Mouse (Mus musculus) testis, adult 2 months (tissue): ENCODE measurements around the gene Stat4. TPM values are rescaled to one million over a fixed set of nuclear protein-coding genes. Genes with fewer than 3 reads are reported as not detected.
A peak's percentile ranks its signal among the peaks of the same experiment; 100 is the strongest.

ENCODE experiments used
- H3K27ac ChIP-seq: fragments of 200-500 bp; 2 replicates; pipeline ENCODE4 v1.5.1; 2012; ENCODE audit warnings: low read depth, low read length; ENCODE audit not compliant: control insufficient read depth, insufficient read depth
- H3K27me3 ChIP-seq: fragments of 200-500 bp; 2 replicates; pipeline ENCODE4 v1.6.1; 2012; ENCODE audit warnings: mild to moderate bottlenecking, low read length, moderate library complexity; ENCODE audit not compliant: control insufficient read depth, insufficient read depth
- H3K36me3 ChIP-seq: fragments of 200-500 bp; 2 replicates; pipeline ENCODE4 v1.6.1; 2012; ENCODE audit warnings: mild to moderate bottlenecking, low read length; ENCODE audit not compliant: control insufficient read depth, insufficient read depth
- H3K4me1 ChIP-seq: fragments of 200-500 bp; 2 replicates; pipeline ENCODE4 v1.6.1; 2012; ENCODE audit warnings: low read length; ENCODE audit not compliant: control insufficient read depth, insufficient read depth
- H3K4me3 ChIP-seq: fragments of 200-500 bp; 2 replicates; pipeline ENCODE4 v1.5.1; 2012; ENCODE audit warnings: low read depth, mild to moderate bottlenecking, low read length, moderate library complexity, mixed read lengths; ENCODE audit not compliant: control insufficient read depth
- CTCF ChIP-seq: fragments of 200-500 bp; IDR thresholded peaks from 2 replicates; pipeline ENCODE4 v1.5.1; 2012; ENCODE audit warnings: low read depth, mild to moderate bottlenecking, inconsistent platforms, low read length, moderate library complexity; ENCODE audit not compliant: control insufficient read depth, insufficient read depth, insufficient replicate concordance
- POLR2A ChIP-seq: fragments of 200-500 bp; IDR thresholded peaks from 2 replicates; pipeline ENCODE4 v1.6.1; 2012; ENCODE audit warnings: low read depth, mild to moderate bottlenecking, inconsistent platforms, low read length, moderate library complexity; ENCODE audit not compliant: control insufficient read depth
- polyA plus RNA-seq: library from polyadenylated mRNA; depleted of rRNA; stranded (reverse); fragments of >200 nt; gene quantifications from 2 replicates; pipeline ENCODE4 v1.2.3, GENCODE M21; 2012

The Stat4 gene
- polyA plus RNA-seq, 1 experiment, result 193 TPM

DNA sequence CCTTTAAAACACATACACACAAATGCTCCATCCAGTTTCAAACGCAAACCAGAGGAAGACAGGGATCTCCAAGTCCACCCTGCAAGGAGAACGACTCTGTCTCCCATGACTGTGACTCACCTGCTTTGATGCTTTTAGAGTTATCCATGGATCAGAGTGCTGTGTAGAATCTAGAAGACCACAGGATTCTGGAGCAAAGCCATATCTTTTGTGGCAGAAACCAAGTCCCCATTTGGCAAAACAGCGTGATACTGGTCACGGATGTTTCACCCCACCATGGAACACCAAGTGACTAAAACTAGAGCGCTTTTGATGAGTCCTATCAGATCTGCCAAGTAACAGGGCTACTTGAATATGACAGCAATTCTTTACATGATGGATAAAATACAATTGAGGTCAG, 7.9 kb upstream of the Stat4 start:
- Histone ChIP-seq H3K27ac (no peak overlapping the region), H3K4me1 (no peaks in the 10 kb centered on the region), H3K27me3 (no peaks in the 10 kb centered on the region), H3K4me3 (no peak overlapping the region), H3K36me3 (no peaks in the 10 kb centered on the region)
- TF ChIP-seq CTCF, result no peak

DNA sequence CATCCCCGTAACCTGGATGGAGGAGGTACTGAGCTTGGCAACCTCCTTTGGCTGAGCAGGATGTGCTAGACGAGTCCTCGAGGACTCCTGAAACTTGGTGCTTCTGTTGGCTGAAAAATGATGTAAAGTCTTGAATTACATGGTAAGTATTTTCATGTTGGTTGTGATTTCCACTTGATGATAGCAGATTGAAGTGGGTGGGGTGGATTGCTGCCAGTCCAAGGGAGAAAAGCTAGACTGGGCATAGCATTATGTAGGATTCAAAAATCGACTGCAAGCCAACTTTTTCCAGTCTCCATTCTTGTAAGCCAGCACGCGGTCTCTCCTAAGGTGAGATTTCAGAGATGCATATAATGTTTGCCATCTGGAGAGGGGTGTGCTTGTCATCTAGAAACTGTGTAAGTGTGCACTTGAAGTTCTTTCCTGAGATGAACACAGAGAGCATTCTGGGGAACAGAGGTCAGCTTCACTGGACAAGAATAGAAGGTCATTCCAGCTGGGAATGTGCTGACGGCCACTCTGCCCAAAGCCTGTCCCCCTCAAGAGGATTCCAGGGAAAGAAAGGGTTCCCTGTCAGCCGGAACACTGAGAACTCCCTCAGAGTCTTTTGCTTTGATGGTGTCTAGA, 5.1 kb downstream of the Stat4 start:
- Histone ChIP-seq H3K27me3 (no peaks in the 10 kb centered on the region), H3K4me3 (no peak overlapping the region), H3K36me3 (no peaks in the 10 kb centered on the region), H3K27ac (no peak overlapping the region), H3K4me1 (no peaks in the 10 kb centered on the region)
- TF ChIP-seq CTCF, result no peak
- TF ChIP-seq POLR2A, result no peak

DNA sequence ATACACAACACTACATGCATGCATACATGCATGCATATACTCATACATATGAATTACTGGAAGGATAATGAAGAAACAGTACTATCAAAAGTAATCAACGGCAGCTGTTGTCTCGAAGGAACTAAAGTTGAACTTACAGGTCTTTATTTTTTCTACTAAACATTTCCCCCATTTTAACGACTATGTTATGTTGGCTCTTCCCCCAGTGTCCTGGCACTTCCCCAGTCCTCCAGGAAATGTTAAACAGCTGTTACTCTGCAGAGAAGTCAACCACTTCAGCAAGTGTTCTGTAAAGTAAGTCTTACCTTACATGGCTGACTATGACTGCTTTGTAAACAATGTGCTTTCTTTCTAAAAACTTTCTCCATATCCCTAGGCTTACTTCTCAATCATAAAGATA, 9.1 kb downstream of the Stat4 start:
- H3K36me3 ChIP-seq, result no peaks in the 10 kb centered on the region
- TF ChIP-seq CTCF, result no peak
- no peak for TF ChIP-seq POLR2A
- H3K27ac ChIP-seq, result no peak overlapping the region
- no peaks in the 10 kb centered on the region for H3K27me3 ChIP-seq
- H3K4me3 ChIP-seq, result no peak overlapping the region
- H3K4me1 ChIP-seq, result no peaks in the 10 kb centered on the region

DNA sequence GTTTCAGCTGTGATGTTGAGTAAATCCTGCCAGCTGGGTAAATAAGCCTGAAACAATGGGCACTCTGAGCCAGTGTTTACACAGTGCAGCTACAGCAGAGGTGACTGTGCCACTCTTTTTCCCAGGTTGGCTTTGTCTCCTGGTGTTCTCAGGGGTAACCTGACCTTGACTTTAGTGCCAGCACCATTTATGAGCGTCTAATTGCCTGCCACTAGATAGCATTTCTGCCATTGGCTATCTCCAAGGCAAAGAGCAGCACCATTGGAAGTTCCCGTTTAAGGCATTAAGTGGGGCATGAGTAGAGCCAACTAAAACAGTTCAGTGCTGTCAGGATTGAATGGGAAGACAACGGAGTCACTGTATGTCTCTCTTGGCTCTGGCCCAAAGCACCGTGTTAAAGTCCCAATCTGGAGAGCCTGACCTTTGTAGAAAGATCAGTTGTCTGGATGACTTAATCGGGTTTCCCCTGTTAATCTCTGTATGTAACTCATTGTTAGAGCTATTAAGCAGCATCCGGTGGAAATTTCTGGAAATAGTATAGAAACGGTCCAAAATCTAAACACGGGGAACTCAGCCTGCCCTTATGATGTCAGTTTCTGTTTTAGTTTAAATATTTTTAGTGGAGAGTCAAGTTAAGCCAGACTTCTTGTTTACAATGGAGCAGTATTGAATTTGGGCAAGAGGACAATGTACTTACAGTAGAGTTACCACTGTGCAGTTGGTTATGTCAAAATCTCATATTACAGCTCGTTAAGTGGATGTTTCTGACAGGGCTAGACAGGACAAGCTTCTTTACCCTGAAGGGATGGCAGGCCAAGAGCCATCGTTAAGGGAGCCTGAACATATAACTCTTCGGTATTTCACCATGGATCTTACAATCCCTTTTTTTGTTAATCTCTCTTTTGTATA, 10.1 kb downstream of the Stat4 start:
- Histone ChIP-seq H3K4me1 (no peaks in the 10 kb centered on the region), H3K36me3 (no peaks in the 10 kb centered on the region), H3K27ac (no peak overlapping the region), H3K4me3 (no peak overlapping the region), H3K27me3 (no peaks in the 10 kb centered on the region)
- no peak for TF ChIP-seq CTCF
- TF ChIP-seq POLR2A, result no peak

DNA sequence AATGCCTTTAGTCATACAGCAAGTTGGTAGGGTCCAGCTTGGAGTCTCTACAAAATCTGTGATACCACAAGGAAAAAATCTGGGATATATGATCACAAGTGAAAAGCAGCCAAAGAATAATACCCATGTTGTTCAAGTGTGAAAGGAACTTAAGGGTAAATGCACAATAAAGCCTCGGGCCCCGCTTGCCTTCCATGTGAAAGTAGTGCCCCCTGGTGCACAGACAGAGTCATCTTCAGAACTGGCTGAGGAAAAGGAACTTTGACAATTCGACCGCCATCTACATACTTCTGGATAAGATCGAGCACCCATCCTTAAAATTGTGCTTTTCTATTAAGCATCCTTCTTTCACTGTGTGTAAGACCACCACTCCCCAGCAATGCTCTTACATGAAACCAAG, 11.6 kb downstream of the Stat4 start:
- Histone ChIP-seq H3K4me3 (no peak overlapping the region), H3K27ac (no peak overlapping the region), H3K36me3 (no peaks in the 10 kb centered on the region), H3K4me1 (no peaks in the 10 kb centered on the region), H3K27me3 (no peaks in the 10 kb centered on the region)
- TF ChIP-seq CTCF (peak; percentile 37; the same call in 1 of the 2 replicates), POLR2A (no peak)

DNA sequence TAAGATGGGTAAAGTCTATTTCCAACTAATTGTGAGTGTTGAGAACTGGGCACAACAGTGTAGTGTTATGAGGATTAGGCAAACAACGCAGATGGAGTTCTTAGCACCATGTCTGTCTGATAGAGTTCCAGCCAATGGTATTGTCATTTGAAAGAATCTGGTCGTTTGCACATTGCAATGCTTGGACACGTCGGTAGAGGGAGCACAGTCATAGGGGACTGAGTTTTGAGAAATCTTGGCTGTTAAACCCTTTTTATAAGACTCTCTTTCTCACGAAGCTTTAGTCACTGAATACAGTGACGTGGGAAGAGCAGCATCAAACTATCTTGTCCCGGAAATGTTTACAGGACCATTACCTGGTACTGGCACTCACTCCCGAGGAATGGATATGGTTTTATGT, 17.1 kb downstream of the Stat4 start:
- TF ChIP-seq CTCF, result no peak
- no peak for TF ChIP-seq POLR2A
- no peaks in the 10 kb centered on the region for H3K27me3 ChIP-seq
- no peak overlapping the region for H3K4me3 ChIP-seq
- no peaks in the 10 kb centered on the region for H3K36me3 ChIP-seq
- H3K4me1 ChIP-seq, result peaks cover 4% of the 10 kb centered on the region
- H3K27ac ChIP-seq, result no peak overlapping the region

DNA sequence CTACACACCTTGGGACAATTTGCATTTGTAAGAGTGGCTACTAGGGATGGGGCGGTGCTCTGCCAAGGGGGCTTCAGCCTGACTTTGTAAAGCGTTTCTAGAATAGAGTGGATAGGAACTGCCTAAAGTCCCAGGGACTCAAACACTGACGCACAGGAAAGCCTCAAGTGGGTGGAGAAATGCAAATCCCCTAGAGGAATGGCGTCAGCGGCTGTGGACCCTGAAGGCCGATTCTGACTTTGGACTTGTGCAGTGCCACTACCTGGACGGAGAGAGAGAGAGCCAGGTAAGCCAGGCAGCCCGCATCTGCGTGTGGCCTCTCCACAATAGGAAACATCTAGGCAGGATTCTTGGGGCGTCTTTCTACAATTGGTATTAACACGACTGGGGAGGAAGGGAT, 21.5 kb downstream of the Stat4 start:
- peaks cover 4% of the 10 kb centered on the region for H3K4me1 ChIP-seq
- H3K36me3 ChIP-seq, result no peaks in the 10 kb centered on the region
- H3K27me3 ChIP-seq, result no peaks in the 10 kb centered on the region
- TF ChIP-seq POLR2A, result no peak
- TF ChIP-seq CTCF, result no peak
- H3K4me3 ChIP-seq, result peak overlapping the region; percentile 87
- no peak overlapping the region for H3K27ac ChIP-seq

DNA sequence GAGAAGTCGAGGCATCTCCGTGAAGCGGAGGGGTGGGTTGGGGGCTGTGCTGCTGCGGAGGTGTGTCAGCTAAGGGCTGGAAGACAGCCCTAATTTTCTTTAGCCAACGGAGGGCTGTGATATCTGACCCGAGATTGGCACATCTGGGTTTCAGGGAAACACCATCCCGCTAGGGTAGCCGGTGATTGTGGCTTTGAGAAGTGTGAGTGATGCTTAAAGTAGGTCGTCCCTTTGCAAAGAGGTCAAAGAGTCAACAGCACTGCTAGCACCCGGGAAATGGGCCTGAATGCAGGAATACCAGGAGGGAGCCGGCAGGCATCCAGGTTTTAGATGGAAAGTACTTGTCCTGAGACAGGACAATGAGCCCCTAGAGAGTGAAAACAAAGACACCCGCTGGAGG, 22.0 kb downstream of the Stat4 start:
- Histone ChIP-seq H3K27me3 (no peaks in the 10 kb centered on the region), H3K36me3 (no peaks in the 10 kb centered on the region), H3K27ac (no peak overlapping the region), H3K4me1 (peaks cover 4% of the 10 kb centered on the region), H3K4me3 (peak overlapping the region; percentile 87)
- TF ChIP-seq CTCF (no peak), POLR2A (no peak)
